Mouse (Mus musculus): ENCODE data around the gene Cux1. TPM values are rescaled to one million over a fixed set of nuclear protein-coding genes. Genes with fewer than 3 reads are reported as not detected.

Gene Cux1
- total RNA-seq, 2 experiments from 2014 or later: 87.0 to 97.5 TPM

- peak; percentile 94 for DNase-seq
Measured at GRCm38 (mm10) chr5:136198474-136199391, 368.6 kb downstream of the Cux1 start, which contains the start of gene Prkrip1. TSS of gene Prkrip1 (minus strand) at chr5:136198963.

Small RNAs within 50 kb of the gene (microRNA-seq; reads per million reads assigned to microRNA genes)
- 0 reads per million in 2 experiments for gene Mir721

Other genes with a start within 250 kb of the Cux1 start
- 1 to 10 TPM; 3.1 to 7.2 TPM for gene Myl10, start 125.7 kb upstream of the Cux1 start, total RNA-seq (2021)

Measured in gastrocnemius, postnatal 10 days (tissue).